Mouse (Mus musculus) midbrain, postnatal 0 days (tissue): ENCODE measurements at regions not wholly inside any gene's neighbourhood (a gene's known extent, or its start where the extent isn't known, plus 50 kb on each side); places are given as distances from the start of the nearest gene placed in this dataset.

Experiments used
- ATAC-seq: fragments of 200-750 bp; cut with Nextera tagmentation; 2 replicates; pipeline ENCODE4 v1.8.0; 2017; ENCODE audit warnings: moderate number of reproducible peaks, mild to moderate bottlenecking, moderate TSS enrichment, moderate library complexity; ENCODE audit not compliant: low FRiP score
- DNase-seq: peaks from one replicate; pipeline ENCODE4 v3.0.0-alpha.2; 2015; ENCODE audit warnings: low spot score
- H3K27ac ChIP-seq: fragments of 300-500 bp; sonication (generic); 2 replicates; pipeline ENCODE4 v1.5.1; 2014; ENCODE audit warnings: low read depth, mild to moderate bottlenecking, low read length, mixed read lengths
- H3K27me3 ChIP-seq: fragments of 300-500 bp; sonication (generic); 2 replicates; pipeline ENCODE4 v1.6.1; 2014; ENCODE audit warnings: low read length, control low read depth, mixed read lengths; ENCODE audit not compliant: insufficient read depth
- H3K36me3 ChIP-seq: fragments of 300-500 bp; sonication (generic); 2 replicates; pipeline ENCODE4 v1.6.1; 2014; ENCODE audit warnings: low read length, control low read depth, mixed read lengths; ENCODE audit not compliant: insufficient read depth
- H3K4me1 ChIP-seq: fragments of 300-500 bp; sonication (generic); 2 replicates; pipeline ENCODE4 v1.6.1; 2014; ENCODE audit warnings: mild to moderate bottlenecking, control low read depth, antibody characterized with exemption, low read length, mixed read lengths; ENCODE audit not compliant: insufficient read depth
- H3K4me2 ChIP-seq: fragments of 300-500 bp; sonication (generic); 2 replicates; pipeline ENCODE4 v1.6.1; 2014; ENCODE audit warnings: low read depth, mild to moderate bottlenecking, low read length, mixed read lengths; ENCODE audit not compliant: poor library complexity, severe bottlenecking
- H3K4me3 ChIP-seq: fragments of 300-500 bp; sonication (generic); 2 replicates; pipeline ENCODE4 v1.5.1; 2014; ENCODE audit warnings: low read depth, mild to moderate bottlenecking, low read length, moderate library complexity
- H3K9ac ChIP-seq: fragments of 300-500 bp; sonication (generic); replicated peaks from 2 replicates; pipeline ENCODE4 v1.6.1; 2014; ENCODE audit warnings: mild to moderate bottlenecking, low read length, moderate library complexity, mixed read lengths; ENCODE audit not compliant: poor library complexity, severe bottlenecking
- H3K9me3 ChIP-seq: fragments of 300-500 bp; sonication (generic); 2 replicates; pipeline ENCODE4 v1.6.1; 2016; ENCODE audit warnings: low read length, control low read depth
- CTCF ChIP-seq: IDR thresholded peaks from 2 replicates; pipeline ENCODE4 v1.5.1; 2016; ENCODE audit warnings: antibody characterized with exemption, mild to moderate bottlenecking
- WGBS: fragments of 180-500 bp; shearing (Covaris S2); extraction: QIAGEN DNeasy Blood & Tissue Kit; methylation state at CpG from one replicate; pipeline ENCODE4 v1.1.7; 2014; 5-methylcytosine and 5-hydroxymethylcytosine counted together

DNA sequence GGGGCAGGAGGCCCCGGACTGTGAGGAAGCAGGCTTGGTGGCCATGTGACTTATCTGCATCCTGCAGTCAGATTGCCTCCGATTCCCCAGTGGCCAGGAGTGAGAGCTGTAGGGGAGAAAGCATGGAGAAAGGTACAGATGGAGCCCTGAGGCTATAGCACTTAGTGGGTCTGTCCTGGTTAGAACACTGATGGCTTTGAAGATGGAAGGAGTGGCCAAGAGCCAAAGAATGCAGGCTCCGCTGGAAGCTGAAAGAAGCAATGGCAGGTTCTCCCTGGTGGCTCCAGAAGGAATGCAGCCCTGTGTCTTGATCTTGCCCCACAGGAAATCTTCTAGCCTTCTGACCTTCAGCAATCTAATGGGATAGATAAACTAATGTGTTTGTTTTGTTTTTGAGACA, 926.3 kb downstream of the 4930447A16Rik start:
- ATAC-seq = no peak
- Histone ChIP-seq H3K9me3 (0 out of 2 replicates have a peak, but pooled peaks cover 3% of the 10 kb centered on the region), H3K27ac (no peak overlapping the region), H3K27me3 (no peaks in the 10 kb centered on the region), H3K4me3 (no peak overlapping the region), H3K4me2 (no peak overlapping the region), H3K36me3 (no peaks in the 10 kb centered on the region), H3K4me1 (no peaks in the 10 kb centered on the region), H3K9ac (no peak overlapping the region)
- no peak for TF ChIP-seq CTCF
- 87% methylated on average over 3 of the region's 3 CpGs for WGBS
- DNase-seq = no peak

GRCm38 (mm10) chr15:38353371-38353770, 928.0 kb downstream of the 4930447A16Rik start:
- H3K36me3 ChIP-seq = no peaks in the 10 kb centered on the region
- H3K4me2 ChIP-seq = no peak overlapping the region
- no peak overlapping the region for H3K9ac ChIP-seq
- no peak overlapping the region for H3K27ac ChIP-seq
- ATAC-seq (no peak), DNase-seq (no peak)
- no peak overlapping the region for H3K4me3 ChIP-seq
- H3K27me3 ChIP-seq = no peaks in the 10 kb centered on the region
- no peaks in the 10 kb centered on the region for H3K4me1 ChIP-seq
- TF ChIP-seq CTCF = no peak
- 77% methylated on average over 4 of the region's 4 CpGs for WGBS
- 0 out of 2 replicates have a peak, but pooled peaks cover 3% of the 10 kb centered on the region for H3K9me3 ChIP-seq

DNA sequence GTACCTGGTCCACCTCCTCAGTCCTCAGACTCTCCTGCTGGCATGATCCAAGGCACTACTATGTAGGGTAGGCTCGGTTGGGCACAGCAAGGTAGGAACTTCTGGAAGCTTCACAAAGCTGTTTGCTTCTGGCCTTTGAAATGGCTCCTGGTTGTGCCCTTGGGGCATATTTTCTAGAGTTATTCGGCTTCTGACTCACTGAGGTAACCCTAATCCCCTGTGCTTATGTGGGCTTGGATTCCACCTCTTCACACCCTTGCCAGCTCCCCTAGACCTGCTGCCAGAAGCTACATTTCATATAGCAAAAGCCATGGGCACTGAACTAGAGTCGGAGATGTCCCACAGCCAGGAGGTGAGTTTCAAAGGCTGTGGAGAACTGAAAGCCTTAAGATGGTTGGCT, 933.7 kb downstream of the 4930447A16Rik start:
- H3K4me2 ChIP-seq = no peak overlapping the region
- no peak overlapping the region for H3K27ac ChIP-seq
- no peak overlapping the region for H3K4me3 ChIP-seq
- TF ChIP-seq CTCF = no peak
- H3K9me3 ChIP-seq = no peaks in the 10 kb centered on the region
- H3K27me3 ChIP-seq = no peaks in the 10 kb centered on the region
- ATAC-seq (no peak), DNase-seq (no peak)
- H3K9ac ChIP-seq = no peak overlapping the region
- H3K36me3 ChIP-seq = no peaks in the 10 kb centered on the region
- H3K4me1 ChIP-seq = no peaks in the 10 kb centered on the region
- WGBS = 86% methylated on average over 3 of the region's 3 CpGs

DNA sequence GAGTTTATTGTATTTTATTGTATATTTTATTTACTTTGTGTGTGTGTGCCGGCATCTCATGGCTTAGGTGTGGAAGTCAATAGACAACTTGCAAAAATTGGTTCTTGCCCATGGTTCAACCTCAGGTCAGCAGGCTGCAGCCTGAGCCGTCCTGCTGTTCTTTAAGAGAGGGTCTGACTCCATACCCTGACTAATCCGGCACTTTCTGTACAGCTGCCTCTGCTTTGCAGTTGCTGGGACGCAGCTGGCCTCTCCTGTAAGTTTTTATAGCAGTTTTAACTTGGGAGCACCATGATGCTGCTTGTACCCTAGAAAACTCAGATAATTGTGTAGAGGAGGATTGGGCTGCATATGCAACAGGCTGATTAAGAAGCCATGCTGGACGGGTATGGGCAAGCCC, 938.2 kb downstream of the 4930447A16Rik start:
- no peaks in the 10 kb centered on the region for H3K9me3 ChIP-seq
- TF ChIP-seq CTCF = no peak
- no peak overlapping the region for H3K4me2 ChIP-seq
- WGBS = 74% methylated on average over 5 of the region's 5 CpGs
- DNase-seq (no peak), ATAC-seq (no peak)
- no peaks in the 10 kb centered on the region for H3K27me3 ChIP-seq
- H3K36me3 ChIP-seq = no peaks in the 10 kb centered on the region
- no peak overlapping the region for H3K4me3 ChIP-seq
- H3K4me1 ChIP-seq = no peaks in the 10 kb centered on the region
- H3K9ac ChIP-seq = no peak overlapping the region
- no peak overlapping the region for H3K27ac ChIP-seq

GRCm38 (mm10) chr15:38364014-38364413, 938.7 kb downstream of the 4930447A16Rik start:
- ATAC-seq (no peak), DNase-seq (no peak)
- H3K4me2 ChIP-seq = no peak overlapping the region
- H3K9ac ChIP-seq = no peak overlapping the region
- 90% methylated on average over 3 of the region's 3 CpGs for WGBS
- no peak overlapping the region for H3K4me3 ChIP-seq
- no peak for TF ChIP-seq CTCF
- no peaks in the 10 kb centered on the region for H3K9me3 ChIP-seq
- H3K27ac ChIP-seq = no peak overlapping the region
- no peaks in the 10 kb centered on the region for H3K4me1 ChIP-seq
- no peaks in the 10 kb centered on the region for H3K36me3 ChIP-seq
- no peaks in the 10 kb centered on the region for H3K27me3 ChIP-seq

- H3K27ac ChIP-seq = no peak overlapping the region
- H3K4me1 ChIP-seq = no peaks in the 10 kb centered on the region
- 96% methylated on average over 5 of the region's 5 CpGs for WGBS
- no peak overlapping the region for H3K4me3 ChIP-seq
- DNase-seq = no peak
- no peak overlapping the region for H3K9ac ChIP-seq
- ATAC-seq = no peak
- H3K9me3 ChIP-seq = no peaks in the 10 kb centered on the region
- no peaks in the 10 kb centered on the region for H3K27me3 ChIP-seq
- H3K36me3 ChIP-seq = no peaks in the 10 kb centered on the region
- no peak overlapping the region for H3K4me2 ChIP-seq
- no peak for TF ChIP-seq CTCF
These were observed 942.3 kb downstream of the 4930447A16Rik start for GRCm38 (mm10) chr15:38367643-38368042.

DNA sequence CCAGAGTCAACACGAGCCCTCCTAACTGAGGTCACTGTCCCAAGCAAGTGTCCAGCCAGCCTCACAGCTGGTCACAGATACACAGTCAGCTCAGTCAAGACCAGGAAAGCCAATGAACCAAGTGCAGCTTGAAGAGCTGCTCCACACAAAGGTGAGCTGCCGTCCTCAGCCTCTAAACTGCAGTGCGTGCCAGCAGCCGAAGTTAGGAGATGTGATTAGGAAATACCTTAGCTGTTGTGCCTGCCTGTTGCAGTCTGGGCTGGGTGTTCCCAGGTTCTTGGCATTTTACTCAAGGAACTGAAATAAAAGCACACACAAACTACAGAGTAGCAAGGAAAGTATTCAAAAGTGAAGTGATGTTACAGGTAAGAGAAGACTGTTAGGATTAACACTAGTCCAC, 942.9 kb downstream of the 4930447A16Rik start:
- no peak overlapping the region for H3K9ac ChIP-seq
- no peak for TF ChIP-seq CTCF
- ATAC-seq = no peak
- H3K4me2 ChIP-seq = no peak overlapping the region
- no peak for DNase-seq
- H3K27me3 ChIP-seq = no peaks in the 10 kb centered on the region
- H3K36me3 ChIP-seq = no peaks in the 10 kb centered on the region
- no peak overlapping the region for H3K27ac ChIP-seq
- 94% methylated on average over 4 of the region's 4 CpGs for WGBS
- no peak overlapping the region for H3K4me3 ChIP-seq
- no peaks in the 10 kb centered on the region for H3K9me3 ChIP-seq
- no peaks in the 10 kb centered on the region for H3K4me1 ChIP-seq
